Mouse (Mus musculus): ENCODE measurements around the gene Tnfrsf8.

Gene Tnfrsf8

DNA sequence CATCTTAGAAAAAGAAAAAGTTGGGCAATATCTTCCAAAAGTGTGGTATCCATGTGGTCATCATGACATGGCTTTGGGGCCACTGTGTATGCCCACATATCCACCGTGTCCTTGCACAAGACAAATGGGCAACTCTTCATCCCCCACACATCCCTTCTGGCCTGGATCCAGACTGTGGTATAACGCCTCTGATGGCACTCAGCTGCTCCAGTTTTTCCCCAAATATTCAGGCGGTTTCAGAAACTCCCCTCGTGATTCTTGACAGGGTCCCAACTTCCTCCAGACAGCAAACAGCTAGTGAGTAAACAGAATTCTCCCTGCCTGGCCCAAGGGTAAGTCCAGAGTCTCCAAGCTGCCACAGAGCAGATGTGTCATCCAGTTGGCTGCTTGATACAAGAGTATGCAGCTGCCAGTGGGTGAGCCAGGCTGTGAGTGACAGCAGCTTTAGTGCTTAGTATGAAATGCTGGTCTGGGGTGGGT is 47.3 kb downstream of the Tnfrsf8 start:
- peak; percentile 66 to 73 for DNase-seq

DNA sequence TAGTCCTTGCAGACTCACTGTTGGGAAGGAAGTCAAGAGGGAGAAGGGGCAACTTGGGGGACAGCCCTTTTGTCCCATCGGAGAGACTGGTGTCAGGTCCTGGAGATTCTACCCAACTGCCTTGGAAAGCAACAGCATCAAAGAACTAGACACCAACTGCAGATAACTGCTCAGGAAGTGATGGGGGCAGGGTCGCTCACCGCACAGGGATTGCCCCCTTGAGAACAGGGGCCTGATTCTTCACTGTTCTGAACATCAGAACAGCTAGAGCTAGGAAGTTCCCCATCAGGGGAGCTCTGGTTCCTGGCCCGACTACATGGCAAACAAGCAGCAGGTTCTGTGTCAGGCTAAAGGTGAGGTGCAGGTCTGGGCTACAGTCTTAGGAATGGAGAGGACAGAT is 48.5 kb downstream of the Tnfrsf8 start:
- DNase-seq: no peak

DNA sequence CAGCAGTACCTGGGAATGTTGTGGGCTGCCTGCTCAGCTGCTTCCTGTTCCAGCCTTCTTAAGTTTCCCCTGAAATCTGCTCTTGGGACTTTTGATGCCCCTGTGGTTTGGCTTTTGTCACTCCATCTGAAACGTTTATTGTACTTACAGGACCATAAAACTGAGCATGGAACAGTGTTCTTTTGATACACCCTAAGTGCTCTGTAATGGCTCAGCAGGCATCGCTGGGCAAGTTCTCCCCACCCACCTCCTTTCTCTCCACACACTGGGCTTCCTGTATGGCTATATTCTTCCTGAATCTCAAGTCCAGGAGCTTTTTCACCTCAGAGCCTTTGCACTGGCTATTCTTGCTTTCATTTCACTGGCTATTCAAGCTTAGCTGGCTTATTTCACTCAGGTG is 50.2 kb downstream of the Tnfrsf8 start:
- no peak for DNase-seq

GRCm38 (mm10) chr4:145263583-145263982 is 51.4 kb downstream of the Tnfrsf8 start:
- no peak for DNase-seq

DNA sequence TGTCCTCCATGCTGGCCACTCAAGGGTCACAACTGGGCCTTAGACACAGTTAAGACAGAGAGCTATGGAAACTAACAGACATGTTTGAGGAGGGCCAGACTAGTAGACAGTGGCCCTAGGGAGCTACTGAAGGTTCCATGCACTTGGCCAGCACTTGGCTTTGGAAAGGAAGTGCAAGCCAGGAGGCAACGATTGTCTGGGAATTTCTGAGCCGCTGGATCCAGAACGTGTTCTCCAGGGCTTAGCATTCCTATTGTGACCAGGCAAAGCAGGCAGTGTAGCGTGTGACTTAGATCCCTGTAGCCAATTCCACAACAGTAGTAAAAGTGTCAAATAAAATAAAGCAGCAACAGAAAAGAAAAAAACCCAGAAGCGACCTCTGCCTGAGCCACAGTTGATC is 54.2 kb downstream of the Tnfrsf8 start:
- no peak for DNase-seq

DNA sequence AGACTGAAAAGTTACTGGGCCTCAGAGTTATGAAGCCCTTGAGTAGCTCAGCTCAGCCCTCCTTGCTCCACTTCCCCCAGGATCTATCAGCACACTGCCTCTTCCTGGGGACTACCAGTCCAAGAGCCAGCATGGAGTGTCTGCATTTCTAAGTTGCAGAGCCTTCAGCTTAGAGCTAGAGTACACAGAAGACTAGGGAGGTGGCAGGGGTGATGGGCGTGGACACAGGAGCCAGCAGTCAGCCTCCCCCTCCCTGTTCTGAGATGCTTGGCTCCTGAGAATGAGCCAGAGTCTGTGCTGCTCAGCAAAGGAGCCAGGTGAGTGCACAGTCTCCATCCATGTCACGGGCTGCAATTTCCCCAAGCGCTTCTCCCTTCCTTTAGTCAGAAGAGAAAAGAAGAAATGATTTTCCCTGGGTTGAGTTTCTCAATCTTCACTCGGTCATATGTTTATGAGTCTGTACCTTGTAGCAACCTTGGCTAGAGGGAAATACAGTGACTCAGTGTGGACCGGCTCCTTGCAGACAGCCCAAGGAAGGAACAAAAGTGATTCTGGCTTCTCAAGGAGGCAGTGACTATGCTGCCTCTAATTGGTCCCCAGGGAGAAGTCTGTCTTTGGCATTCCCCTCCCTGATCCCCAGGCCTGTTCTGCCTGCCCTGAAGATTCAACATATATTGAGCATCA is 57.1 kb downstream of the Tnfrsf8 start:
- no peak for DNase-seq

GRCm38 (mm10) chr4:145256144-145256543 is 58.8 kb downstream of the Tnfrsf8 start:
- no peak for DNase-seq

DNA sequence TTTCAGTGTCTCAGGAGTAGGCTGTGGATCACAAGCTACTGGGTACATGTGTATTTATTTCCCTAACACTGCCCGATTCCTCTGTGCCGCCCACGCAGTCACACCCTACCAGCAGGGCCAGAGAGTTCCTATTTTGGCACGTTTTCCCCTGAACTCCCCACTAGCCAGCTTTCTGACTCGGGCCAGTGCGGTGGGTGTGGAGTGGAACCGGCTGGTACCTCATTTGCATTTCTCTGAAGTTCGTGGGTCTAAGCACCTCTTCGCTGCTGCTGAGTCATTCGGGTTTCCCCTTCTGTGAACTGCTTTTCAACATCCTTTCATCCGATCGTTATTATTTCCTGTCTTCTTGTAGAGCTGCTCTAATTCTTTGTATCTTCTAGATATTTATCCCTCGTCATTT is 60.5 kb downstream of the Tnfrsf8 start:
- DNase-seq: peak; percentile 58 to 65

DNA sequence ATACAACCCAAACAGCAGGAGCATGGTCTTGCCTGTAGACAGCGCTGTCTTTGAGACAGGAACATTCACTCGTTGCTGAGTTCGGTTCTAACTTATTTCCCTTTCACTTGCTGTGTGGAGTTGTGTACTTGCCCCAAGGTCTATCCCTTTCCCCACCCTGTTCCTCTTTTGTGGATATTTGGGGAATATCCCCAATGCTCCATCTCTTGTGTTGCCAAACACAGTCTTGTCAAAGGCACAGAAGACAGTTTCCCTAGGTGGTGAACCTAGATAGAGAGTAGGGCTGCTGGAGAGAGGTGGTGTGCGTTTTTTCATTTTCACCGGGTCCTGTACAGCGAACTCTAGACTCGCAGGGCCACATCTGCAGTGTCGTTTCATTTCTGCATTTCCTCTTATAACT is 62.4 kb downstream of the Tnfrsf8 start:
- no peak for DNase-seq

- DNase-seq: no peak
Measured at GRCm38 (mm10) chr4:145251546-145251945, 63.4 kb downstream of the Tnfrsf8 start.

DNA sequence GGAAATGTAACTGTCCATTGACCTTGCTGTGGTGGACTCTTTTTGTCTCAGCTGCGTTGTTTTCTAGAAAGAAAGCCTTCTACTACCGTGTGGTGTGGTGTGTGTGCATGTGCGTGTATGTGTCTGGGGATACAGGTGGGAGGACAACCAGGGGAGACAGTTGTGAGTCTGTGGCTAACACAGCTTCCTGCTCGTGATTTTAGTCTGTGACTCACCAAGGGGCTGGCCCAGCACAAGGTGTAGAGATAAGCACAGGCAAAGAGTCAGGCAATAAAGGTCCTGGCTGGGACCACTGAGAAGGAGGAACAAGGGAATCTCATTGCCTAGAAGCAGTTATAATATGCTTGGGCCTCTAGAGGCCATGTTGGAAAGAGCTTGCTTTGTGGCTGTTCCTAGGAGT is 65.0 kb downstream of the Tnfrsf8 start:
- DNase-seq: no peak

GRCm38 (mm10) chr4:145247556-145247955 is 67.4 kb downstream of the Tnfrsf8 start:
- DNase-seq: no peak

GRCm38 (mm10) chr4:145246173-145247011 is 68.6 kb downstream of the Tnfrsf8 start, which contains the start of gene Tnfrsf1b:
TSS of gene Tnfrsf1b (minus strand) at chr4:145246870.
- peak; percentile 66 to 71 for DNase-seq

DNA sequence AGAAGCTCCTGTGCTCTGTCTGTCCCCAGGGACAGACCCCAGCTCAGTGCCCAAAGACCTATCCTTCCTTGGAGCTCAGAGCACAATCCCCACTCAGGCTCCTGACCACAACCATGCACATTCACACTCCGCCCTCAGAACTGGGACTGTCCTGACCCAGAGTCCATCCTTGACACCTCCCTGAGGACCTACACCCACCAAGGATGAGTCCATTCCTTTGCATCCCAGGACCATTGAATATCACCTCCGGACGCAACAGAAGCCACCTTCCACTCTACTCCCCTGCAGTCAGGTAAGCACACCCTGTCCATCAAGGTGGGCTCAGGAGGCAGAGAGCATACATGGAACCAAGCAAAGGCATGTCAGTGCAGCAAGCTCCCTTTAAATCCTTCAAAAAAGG is 69.4 kb downstream of the Tnfrsf8 start:
- no peak for DNase-seq

DNA sequence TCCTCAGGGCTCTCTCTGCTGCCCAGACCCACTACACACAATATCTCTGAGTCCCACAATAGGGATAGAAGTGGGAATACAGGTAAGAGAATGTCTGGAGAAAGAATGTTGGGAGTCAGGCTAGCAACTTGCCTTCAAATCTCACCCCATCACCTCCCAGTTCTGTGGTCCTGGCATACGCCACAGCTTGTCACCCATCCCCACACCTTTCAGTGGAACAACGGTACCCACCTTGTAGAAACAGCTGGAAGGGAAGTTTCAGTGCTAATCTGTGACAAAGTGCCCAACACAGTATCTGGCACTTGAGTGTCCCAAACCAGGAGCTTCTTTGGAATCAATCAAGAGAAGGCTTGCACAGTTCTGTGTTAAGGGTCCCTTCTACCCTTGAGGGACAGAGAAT is 70.3 kb downstream of the Tnfrsf8 start:
- DNase-seq: no peak

DNA sequence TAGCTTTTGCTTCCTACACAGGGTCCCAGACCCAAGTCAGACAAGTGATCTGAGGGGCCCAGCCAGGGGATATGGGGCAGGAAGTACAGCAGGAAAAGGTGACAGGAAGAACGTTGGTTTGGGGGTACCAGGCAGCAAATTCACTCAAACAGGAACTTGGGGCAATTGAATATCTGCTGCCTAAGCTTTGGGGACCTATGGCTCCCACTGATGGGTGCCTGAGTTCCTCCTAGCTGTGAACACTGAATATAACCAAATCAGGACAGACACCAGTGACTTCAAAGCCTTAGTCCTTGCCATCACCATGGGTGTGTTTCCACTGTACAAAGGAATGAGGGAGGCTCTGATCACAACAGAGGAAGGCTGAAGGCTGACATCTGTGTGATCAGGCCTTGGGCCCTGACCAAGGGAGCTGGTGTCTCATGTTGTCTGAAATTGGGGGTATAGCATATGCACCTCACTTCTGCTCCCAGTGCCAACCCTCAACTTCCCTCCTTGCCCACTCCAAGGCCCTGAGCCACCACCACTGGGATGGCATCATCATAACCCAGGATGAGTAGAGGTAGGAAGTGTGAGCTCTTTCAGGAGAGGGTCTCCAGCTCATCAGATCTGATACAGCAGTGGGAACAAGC is 72.1 kb downstream of the Tnfrsf8 start:
- DNase-seq: no peak

GRCm38 (mm10) chr4:145240723-145241231 is 74.2 kb downstream of the Tnfrsf8 start:
- peak; percentile 52 to 63 for DNase-seq

- peak; percentile 76 to 88 for DNase-seq
Measured at GRCm38 (mm10) chr4:145239049-145239830, 75.7 kb downstream of the Tnfrsf8 start.

DNA sequence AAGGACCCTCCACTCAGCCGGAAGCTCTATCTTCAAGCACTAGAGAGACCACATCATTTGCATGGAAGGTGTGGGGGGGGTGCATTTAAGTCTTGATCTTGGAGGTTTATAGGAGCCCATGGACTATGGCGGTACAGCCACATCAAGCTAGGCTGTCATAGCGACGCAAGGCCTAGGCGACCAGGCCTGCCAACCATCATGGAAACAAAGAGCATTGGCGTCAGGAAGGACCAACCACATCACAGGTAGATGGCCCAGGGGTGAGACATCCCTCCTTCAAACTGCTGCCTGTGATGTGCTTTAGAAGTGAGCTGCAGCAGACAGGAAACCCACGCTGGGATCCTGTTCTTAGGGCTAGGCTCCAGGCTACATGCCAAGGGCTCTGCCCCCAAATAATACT is 78.9 kb downstream of the Tnfrsf8 start:
- no peak for DNase-seq

DNA sequence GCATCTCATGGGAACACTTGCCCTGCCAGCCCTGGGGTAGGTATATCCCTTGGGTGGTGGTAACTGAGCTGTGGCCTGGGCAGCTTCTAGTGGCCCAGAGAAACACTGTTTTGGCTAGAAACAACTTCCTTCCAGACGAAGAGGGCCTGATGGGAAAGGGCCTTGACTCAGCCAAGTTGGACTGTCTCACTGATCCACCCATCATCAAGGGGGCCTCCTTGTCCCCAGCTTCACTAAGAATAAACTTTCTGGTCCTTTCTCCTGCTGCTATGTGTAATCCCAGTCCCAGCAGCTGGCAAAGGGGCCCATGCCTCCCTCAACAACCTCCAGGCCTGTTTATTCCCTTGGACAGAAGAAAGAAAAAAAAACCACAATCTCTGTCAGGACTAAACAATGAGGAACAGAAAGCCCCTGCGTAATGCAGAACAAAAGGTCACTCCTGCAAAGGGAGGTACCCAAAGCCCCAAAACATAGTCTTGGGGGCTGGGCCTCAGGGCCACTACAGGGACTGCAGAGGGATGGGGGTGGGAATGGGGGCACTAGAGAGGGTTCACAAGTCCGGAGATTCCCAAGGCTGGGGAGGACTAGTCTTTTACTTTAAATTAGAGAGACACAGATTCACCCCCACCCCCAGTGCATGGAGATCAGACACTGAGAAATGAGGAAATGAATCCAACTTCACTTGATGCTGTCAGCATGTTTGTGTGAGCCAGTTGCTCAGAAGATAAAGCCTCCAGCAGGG is 81.3 kb downstream of the Tnfrsf8 start:
- DNase-seq: peak; percentile 54 to 63

DNA sequence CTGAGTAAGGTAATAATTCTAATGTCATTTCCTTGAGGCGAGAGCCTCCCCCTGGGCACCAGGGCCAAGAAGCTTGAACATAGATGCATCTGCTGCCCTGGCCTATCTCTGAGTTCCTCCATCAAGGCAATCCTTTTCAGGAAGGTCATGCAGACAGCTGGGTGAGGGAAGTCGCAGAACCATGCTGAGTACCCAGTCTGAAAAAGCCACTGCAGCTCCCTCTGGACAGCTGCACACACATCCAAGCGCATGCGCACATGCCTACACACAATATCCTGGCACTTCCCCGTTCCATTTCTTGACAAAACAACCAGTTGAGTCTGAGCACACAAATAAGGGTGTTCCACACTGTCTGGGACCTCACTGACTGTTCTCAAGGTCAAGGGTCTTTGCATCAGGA is 83.2 kb downstream of the Tnfrsf8 start:
- DNase-seq: no peak

GRCm38 (mm10) chr4:145230647-145231046 is 84.3 kb downstream of the Tnfrsf8 start:
- no peak for DNase-seq

Data from lung, postnatal 4 days (tissue).